Mouse (Mus musculus) heart, postnatal 0 days (tissue): ENCODE results near the gene Kdsr. TPM values are rescaled to one million over a fixed set of nuclear protein-coding genes. Genes with fewer than 3 reads are reported as not detected.

ENCODE experiments used
- ATAC-seq: fragments of 200-750 bp; cut with Nextera tagmentation; 2 replicates; pipeline ENCODE4 v1.8.0; 2017; ENCODE audit warnings: low read depth, moderate number of reproducible peaks, moderate library complexity; ENCODE audit not compliant: insufficient read depth
- DNase-seq: peaks from one replicate; pipeline ENCODE4 v3.0.0-alpha.2; 2016; ENCODE audit warnings: low spot score
- H3K27ac ChIP-seq: fragments of 300-500 bp; sonication (generic); 2 replicates; pipeline ENCODE4 v1.5.1; 2014; ENCODE audit warnings: low read depth, mild to moderate bottlenecking
- H3K27me3 ChIP-seq: fragments of 300-500 bp; sonication (generic); 2 replicates; pipeline ENCODE4 v1.6.1; 2014; ENCODE audit warnings: low read length, mixed read lengths; ENCODE audit not compliant: control insufficient read depth, insufficient read depth
- H3K36me3 ChIP-seq: fragments of 300-500 bp; sonication (generic); replicated peaks from 2 replicates; pipeline ENCODE4 v1.6.1; 2014; ENCODE audit warnings: low read length, mixed read lengths; ENCODE audit not compliant: control insufficient read depth, insufficient read depth
- H3K4me1 ChIP-seq: fragments of 300-500 bp; sonication (generic); 2 replicates; pipeline ENCODE4 v1.6.1; 2014; ENCODE audit warnings: antibody characterized with exemption; ENCODE audit not compliant: control insufficient read depth, insufficient read depth
- H3K4me2 ChIP-seq: fragments of 300-500 bp; sonication (generic); 2 replicates; pipeline ENCODE4 v1.6.1; 2014; ENCODE audit warnings: low read depth, mild to moderate bottlenecking, low read length, moderate library complexity
- H3K4me3 ChIP-seq: fragments of 300-500 bp; sonication (generic); 2 replicates; pipeline ENCODE4 v1.5.1; 2014; ENCODE audit warnings: low read depth, low read length
- H3K9ac ChIP-seq: fragments of 300-500 bp; sonication (generic); replicated peaks from 2 replicates; pipeline ENCODE4 v1.6.1; 2014; ENCODE audit warnings: low read depth, low read length, mixed read lengths
- H3K9me3 ChIP-seq: fragments of 300-500 bp; sonication (generic); replicated peaks from 2 replicates; pipeline ENCODE4 v1.6.1; 2016; ENCODE audit warnings: low read length; ENCODE audit not compliant: control insufficient read depth
- CTCF ChIP-seq: IDR thresholded peaks from 2 replicates; pipeline ENCODE4 v1.5.1; 2016; ENCODE audit warnings: antibody characterized with exemption, control low read depth, low read depth
- EP300 ChIP-seq: IDR thresholded peaks from 2 replicates; pipeline ENCODE4 v1.6.1; 2016; ENCODE audit warnings: antibody characterized with exemption, low read depth
- WGBS: fragments of 180-500 bp; shearing (Covaris S2); extraction: QIAGEN DNeasy Blood & Tissue Kit; methylation state at CpG from one replicate; pipeline ENCODE4 v1.1.7; 2014; 5-methylcytosine and 5-hydroxymethylcytosine counted together
- polyA plus RNA-seq: library from polyadenylated mRNA; unstranded; fragments of >200 nt; fragmentation: Nextera tagmentation; extraction: Ambion mirVana; gene quantifications from 2 replicates; pipeline ENCODE4 v1.2.1, GENCODE M21; 2015
- total RNA-seq: library from RNA; depleted of rRNA; stranded (reverse); fragments of >200 nt; gene quantifications from 2 replicates; pipeline ENCODE4 v1.2.3, GENCODE M21; 2014; ENCODE audit warnings: low replicate concordance; rRNA removed

The Kdsr gene
- total and polyA plus RNA-seq, 2 experiments from 2014 or later: 7.1 to 7.8 TPM

DNA sequence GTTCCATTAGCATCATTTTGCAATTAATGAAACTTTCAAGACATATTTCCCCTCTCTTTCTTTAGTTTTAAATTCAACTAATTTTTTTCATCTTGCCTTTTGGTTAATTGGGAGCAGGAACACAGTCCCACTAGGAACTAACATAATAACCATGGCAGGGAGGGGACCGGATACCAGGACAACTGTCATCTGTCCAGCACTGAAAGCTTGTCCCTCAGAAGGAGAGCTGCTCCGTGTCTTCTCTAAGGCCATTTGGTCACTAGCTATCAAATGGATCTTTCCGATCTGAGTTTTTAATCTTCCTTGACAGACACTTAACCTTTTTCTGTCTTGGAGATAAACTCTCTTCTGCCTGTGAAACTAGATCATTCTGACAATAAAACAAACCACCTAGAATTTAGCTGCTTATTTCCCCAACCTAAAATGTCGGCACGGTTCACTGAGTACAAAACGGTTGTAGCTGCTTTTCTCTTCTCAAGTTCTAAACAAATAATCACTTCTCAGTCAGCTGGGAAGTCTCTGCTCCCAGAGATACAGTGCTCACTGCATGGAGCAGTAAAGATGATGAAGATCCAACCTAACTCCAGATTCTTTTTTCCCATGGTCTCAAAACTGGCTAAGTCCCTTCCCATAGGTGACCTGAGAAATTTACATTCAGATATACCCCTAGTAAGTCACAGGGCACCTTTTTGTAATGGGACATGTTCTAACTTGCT is 79.6 kb downstream of the Kdsr start:
- no peaks in the 10 kb centered on the region for H3K9me3 ChIP-seq
- no peaks in the 10 kb centered on the region for H3K4me1 ChIP-seq
- no peak overlapping the region for H3K4me3 ChIP-seq
- TF ChIP-seq CTCF (no peak), EP300 (no peak)
- no peak for ATAC-seq
- DNase-seq: no peak
- 87% methylated on average over 6 of the region's 6 CpGs for WGBS
- no peak overlapping the region for H3K9ac ChIP-seq
- H3K36me3 ChIP-seq: peaks cover 4% of the 10 kb centered on the region; the same call in 1 of the 2 replicates
- no peak overlapping the region for H3K4me2 ChIP-seq
- H3K27ac ChIP-seq: no peak overlapping the region
- no peaks in the 10 kb centered on the region for H3K27me3 ChIP-seq

DNA sequence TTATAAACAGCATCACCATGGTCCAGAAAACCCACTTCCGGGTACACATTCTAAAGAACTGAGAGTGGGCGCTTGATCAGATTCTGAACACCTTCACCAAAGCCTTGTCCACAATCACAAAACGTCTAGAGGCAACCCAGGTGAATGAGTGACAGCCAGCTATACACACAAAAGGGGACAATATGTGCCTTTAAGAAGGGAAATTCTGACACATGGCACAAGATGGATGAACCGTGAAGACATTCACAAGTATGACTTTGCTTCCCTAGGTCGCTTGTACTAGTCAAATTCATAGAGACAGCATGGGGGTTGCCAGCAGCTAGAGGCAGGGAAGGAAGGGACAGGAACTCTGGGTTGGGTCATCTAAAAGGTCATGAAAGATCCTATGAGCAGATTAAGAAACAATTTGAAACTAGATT is 81.5 kb downstream of the Kdsr start:
- H3K27ac ChIP-seq: no peak overlapping the region
- 79% methylated on average over 5 of the region's 5 CpGs for WGBS
- ATAC-seq: no peak

More for the DNA sequence above, 81.5 kb downstream of the Kdsr start:
- Histone ChIP-seq H3K4me1 (no peaks in the 10 kb centered on the region), H3K36me3 (peaks cover 4% of the 10 kb centered on the region; the same call in 1 of the 2 replicates), H3K9ac (no peak overlapping the region), H3K4me2 (no peak overlapping the region), H3K9me3 (no peaks in the 10 kb centered on the region), H3K4me3 (no peak overlapping the region), H3K27me3 (no peaks in the 10 kb centered on the region)
- no peak for TF ChIP-seq EP300
- TF ChIP-seq CTCF: no peak
- no peak for DNase-seq

Other genes with a start within 250 kb of the Kdsr start
- 3.3 and 5.6 TPM in 2 replicates for gene Bcl2, start 45.5 kb downstream of the Kdsr start, total RNA-seq
- gene Bcl2, start 45.5 kb downstream of the Kdsr start, polyA plus RNA-seq: 3.6 and 3.7 TPM in 2 replicates
- gene Vps4b, start 37.0 kb upstream of the Kdsr start, total RNA-seq: 17.5 and 30.3 TPM in 2 replicates
- gene Vps4b, start 37.0 kb upstream of the Kdsr start, polyA plus RNA-seq: 30.8 and 31.7 TPM in 2 replicates
- not detected in 2 replicates for gene Serpinb5, start 101.4 kb upstream of the Kdsr start, total RNA-seq
- gene Serpinb5, start 101.4 kb upstream of the Kdsr start, polyA plus RNA-seq: not detected in 2 replicates
- 3.4 TPM in 1 of 2 replicates, not detected in the other for gene Serpinb12, start 174.7 kb upstream of the Kdsr start, total RNA-seq
- 0.19 TPM in 1 of 2 replicates, not detected in the other for gene Serpinb12, start 174.7 kb upstream of the Kdsr start, polyA plus RNA-seq
- not detected in 2 replicates for gene Serpinb13, start 221.3 kb upstream of the Kdsr start, total RNA-seq
- not detected in 2 replicates for gene Serpinb13, start 221.3 kb upstream of the Kdsr start, polyA plus RNA-seq